Mouse (Mus musculus): ENCODE measurements at regions not wholly inside any gene's neighbourhood (a gene's known extent, or its start where the extent isn't known, plus 50 kb on each side); places are given as distances from the start of the nearest gene placed in this dataset.

GRCm38 (mm10) chr4:105908281-105908680 is 118.6 kb downstream of the Gm12728 start:
- no peaks in the 10 kb centered on the region for H3K36me3 ChIP-seq (ENCODE audit: control insufficient read depth in 1 of 2, insufficient read depth in 2 of 2, low read length in 2 of 2)
- TF ChIP-seq MEF2A (IDR thresholded peaks at IDR 0.05; ENCODE audit: extremely low read depth, insufficient replicate concordance, low read depth, low read length, poor library complexity, severe bottlenecking): no peak
- TF ChIP-seq MXI1 (IDR thresholded peaks at IDR 0.05; ENCODE audit: low read depth, low read length): no peak
- no peak for TF ChIP-seq USF2 (IDR thresholded peaks at IDR 0.05; ENCODE audit: borderline replicate concordance in 1 of 2, insufficient read depth in 1 of 2, low read depth in 1 of 2, low read length in 2 of 2)
- TF ChIP-seq JUND (IDR thresholded peaks at IDR 0.05; ENCODE audit: low read depth, low read length): no peak
- TF ChIP-seq NRF1 (IDR thresholded peaks at IDR 0.05; ENCODE audit: insufficient read depth, low read depth, low read length, poor library complexity, severe bottlenecking): no peak
- no peak for TF ChIP-seq ETS1 (IDR thresholded peaks at IDR 0.05; ENCODE audit: low read depth, low read length)
- no peak for TF ChIP-seq NELFE (IDR thresholded peaks at IDR 0.05; ENCODE audit: low read depth, low read length)
- TF ChIP-seq CHD2 (IDR thresholded peaks at IDR 0.05; ENCODE audit: low read length): no peak
- no peak for TF ChIP-seq MAZ (IDR thresholded peaks at IDR 0.05; ENCODE audit: low read depth, low read length)
- TF ChIP-seq HCFC1 (IDR thresholded peaks at IDR 0.05; ENCODE audit: low read depth, low read length): no peak
- no peak for TF ChIP-seq MYC (IDR thresholded peaks at IDR 0.05; ENCODE audit: low read depth, low read length)
- no peak for TF ChIP-seq CTCF (IDR thresholded peaks at IDR 0.05 in 2 of 3, conservative IDR thresholded peaks at IDR 0.05 in 1 of 3; ENCODE audit: control insufficient read depth in 1 of 3, insufficient read depth in 1 of 3, low read depth in 2 of 3, low read length in 3 of 3, poor library complexity in 1 of 3, severe bottlenecking in 1 of 3)
- no peak for DNase-seq (ENCODE audit: low read depth, low spot score)
- H3K9ac ChIP-seq (ENCODE audit: control insufficient read depth, low read depth, low read length, poor library complexity, severe bottlenecking): no peak overlapping the region
- no peak overlapping the region for H3K27ac ChIP-seq (ENCODE audit: control insufficient read depth, low read depth, low read length)
- no peaks in the 10 kb centered on the region for H3K9me3 ChIP-seq (replicated peaks; ENCODE audit: insufficient read depth, low read length)
- no peaks in the 10 kb centered on the region for H3K4me1 ChIP-seq (ENCODE audit: control insufficient read depth in 1 of 2, insufficient read depth in 2 of 2, low read length in 2 of 2)
- H3K27me3 ChIP-seq (ENCODE audit: control insufficient read depth in 1 of 2, insufficient read depth in 2 of 2, low read length in 2 of 2): no peaks in the 10 kb centered on the region
- H3K79me2 ChIP-seq (ENCODE audit: control insufficient read depth, insufficient read depth, low read length, poor library complexity): no peaks in the 10 kb centered on the region
- H3K4me3 ChIP-seq (ENCODE audit: control insufficient read depth in 1 of 2, insufficient read depth in 1 of 2, low read depth in 2 of 2, low read length in 2 of 2): no peak overlapping the region

- Histone ChIP-seq H3K79me2 (ENCODE audit: control insufficient read depth, insufficient read depth, low read length, poor library complexity) (no peaks in the 10 kb centered on the region), H3K4me3 (ENCODE audit: control insufficient read depth in 1 of 2, insufficient read depth in 1 of 2, low read depth in 2 of 2, low read length in 2 of 2) (no peak overlapping the region)
Measured at GRCm38 (mm10) chr4:105909272-105909671, 119.6 kb downstream of the Gm12728 start.

More at GRCm38 (mm10) chr4:105909272-105909671, 119.6 kb downstream of the Gm12728 start:
- H3K36me3 ChIP-seq (ENCODE audit: control insufficient read depth in 1 of 2, insufficient read depth in 2 of 2, low read length in 2 of 2): no peaks in the 10 kb centered on the region
- no peak overlapping the region for H3K9ac ChIP-seq (ENCODE audit: control insufficient read depth, low read depth, low read length, poor library complexity, severe bottlenecking)
- H3K4me1 ChIP-seq (ENCODE audit: control insufficient read depth in 1 of 2, insufficient read depth in 2 of 2, low read length in 2 of 2): no peaks in the 10 kb centered on the region
- TF ChIP-seq ELF1 (IDR thresholded peaks at IDR 0.05; ENCODE audit: low read depth, low read length): no peak
- TF ChIP-seq ZC3H11A (IDR thresholded peaks at IDR 0.05; ENCODE audit: low read depth, low read length): no peak
- TF ChIP-seq CTCF (IDR thresholded peaks at IDR 0.05 in 2 of 3, conservative IDR thresholded peaks at IDR 0.05 in 1 of 3; ENCODE audit: control insufficient read depth in 1 of 3, insufficient read depth in 1 of 3, low read depth in 2 of 3, low read length in 3 of 3, poor library complexity in 1 of 3, severe bottlenecking in 1 of 3): no peak
- no peak for TF ChIP-seq ZMIZ1 (IDR thresholded peaks at IDR 0.05; ENCODE audit: low read depth, low read length)
- TF ChIP-seq POLR2A (IDR thresholded peaks at IDR 0.05; ENCODE audit: control insufficient read depth in 1 of 2, insufficient read depth in 1 of 2, low read depth in 1 of 2, low read length in 2 of 2, poor library complexity in 1 of 2): no peak
- no peak for TF ChIP-seq ZKSCAN1 (IDR thresholded peaks at IDR 0.05; ENCODE audit: low read depth, low read length)
- no peak for TF ChIP-seq NELFE (IDR thresholded peaks at IDR 0.05; ENCODE audit: low read depth, low read length)
- TF ChIP-seq RCOR1 (IDR thresholded peaks at IDR 0.05; ENCODE audit: low read depth, low read length): no peak
- no peak for TF ChIP-seq EP300 (IDR thresholded peaks at IDR 0.05; ENCODE audit: low read depth in 1 of 2, low read length in 2 of 2)
- no peak for TF ChIP-seq TCF12 (IDR thresholded peaks at IDR 0.05; ENCODE audit: low read depth, low read length)
- TF ChIP-seq JUND (IDR thresholded peaks at IDR 0.05; ENCODE audit: low read depth, low read length): no peak
- no peak for TF ChIP-seq E2F4 (IDR thresholded peaks at IDR 0.05; ENCODE audit: borderline replicate concordance, low read depth, low read length)
- no peak for TF ChIP-seq ETS1 (IDR thresholded peaks at IDR 0.05; ENCODE audit: low read depth, low read length)
- no peak for TF ChIP-seq MYB (IDR thresholded peaks at IDR 0.05; ENCODE audit: low read depth, low read length)
- TF ChIP-seq GATA1 (IDR thresholded peaks at IDR 0.05; ENCODE audit: low read depth, low read length): no peak
- no peak for TF ChIP-seq GABPA (IDR thresholded peaks at IDR 0.05; ENCODE audit: low read depth, low read length)
- TF ChIP-seq TAL1 (IDR thresholded peaks at IDR 0.05; ENCODE audit: low read length): no peak
- no peak for TF ChIP-seq MXI1 (IDR thresholded peaks at IDR 0.05; ENCODE audit: low read depth, low read length)
- no peak for TF ChIP-seq POLR2AphosphoS2 (IDR thresholded peaks at IDR 0.05; ENCODE audit: low read length)
- TF ChIP-seq HCFC1 (IDR thresholded peaks at IDR 0.05; ENCODE audit: low read depth, low read length): no peak
- H3K27me3 ChIP-seq (ENCODE audit: control insufficient read depth in 1 of 2, insufficient read depth in 2 of 2, low read length in 2 of 2): no peaks in the 10 kb centered on the region
- DNase-seq (ENCODE audit: low read depth, low spot score): no peak
- no peaks in the 10 kb centered on the region for H3K9me3 ChIP-seq (replicated peaks; ENCODE audit: insufficient read depth, low read length)
- H3K27ac ChIP-seq (ENCODE audit: control insufficient read depth, low read depth, low read length): no peak overlapping the region
